Mouse (Mus musculus): ENCODE measurements around the gene Icam1. TPM values are rescaled to one million over a fixed set of nuclear protein-coding genes. Genes with fewer than 3 reads are reported as not detected.

The Icam1 gene
- polyA plus RNA-seq, 1 experiment, result 1.6 TPM

DNA sequence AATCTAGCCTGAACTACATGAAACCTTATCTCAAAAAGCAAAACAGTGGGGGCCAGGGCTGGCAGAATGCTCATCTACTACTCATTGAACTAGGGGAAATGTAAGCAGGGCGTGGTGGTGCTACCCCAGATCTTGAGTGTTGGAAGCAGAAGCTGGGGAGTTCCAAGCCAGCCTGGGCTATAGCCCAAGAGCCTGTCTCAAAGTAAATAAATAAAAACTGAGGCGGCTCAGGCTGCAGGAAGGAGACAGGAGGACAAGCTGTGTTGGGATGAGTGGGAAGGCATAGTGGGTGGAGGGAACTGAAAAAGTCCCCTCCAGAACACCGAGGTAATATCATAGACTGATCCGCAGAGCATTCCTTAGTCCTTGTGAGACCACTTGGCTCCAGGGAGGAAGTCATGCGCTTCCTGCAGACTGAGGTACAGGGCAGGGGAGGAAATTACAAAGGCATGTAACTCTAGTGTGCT lies 3.9 kb upstream of the Icam1 start:
- Histone ChIP-seq H3K27me3 (ENCODE audit: control insufficient read depth, insufficient read depth, low read length) (peaks cover 2% of the 10 kb centered on the region; the same call in 1 of the 2 replicates), H3K27ac (ENCODE audit: insufficient read depth, low read length) (no peak overlapping the region), H3K4me1 (ENCODE audit: control insufficient read depth, insufficient read depth, low read length) (no peaks in the 10 kb centered on the region), H3K4me3 (replicated peaks; ENCODE audit: insufficient read depth, low read depth, low read length) (no peak overlapping the region)
- TF ChIP-seq CTCF (IDR thresholded peaks at IDR 0.05; ENCODE audit: borderline replicate concordance, insufficient read depth, low read depth, low read length) (no peak), POLR2A (IDR thresholded peaks at IDR 0.05; ENCODE audit: borderline replicate concordance, insufficient read depth, low read length) (no peak)
- DNase-seq, result no peak
- 69% methylated on average over 5 of the region's 5 CpGs for WGBS

DNA sequence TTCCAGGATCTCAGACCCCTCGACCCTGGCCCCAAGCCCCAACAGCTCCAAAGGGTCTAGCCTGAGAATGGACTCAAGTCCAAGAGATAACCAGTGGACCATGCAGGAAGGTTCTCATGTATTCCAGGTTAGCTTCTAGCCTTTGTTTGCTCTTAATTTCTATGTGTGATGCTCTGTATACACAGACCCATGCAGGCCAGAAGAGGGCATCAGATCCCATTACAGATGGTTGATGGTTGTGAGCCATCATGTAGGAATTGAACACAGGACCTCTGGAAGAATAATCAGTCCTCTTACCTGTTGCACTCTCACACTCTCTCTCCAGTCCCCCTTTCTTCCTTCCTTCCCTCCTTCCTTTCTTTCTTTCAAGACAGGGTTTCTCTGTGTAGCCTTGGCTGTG lies 3.4 kb upstream of the Icam1 start:
- H3K4me3 ChIP-seq (replicated peaks; ENCODE audit: insufficient read depth, low read depth, low read length), result no peak overlapping the region
- no peak for DNase-seq
- TF ChIP-seq CTCF (IDR thresholded peaks at IDR 0.05; ENCODE audit: borderline replicate concordance, insufficient read depth, low read depth, low read length) (no peak), POLR2A (IDR thresholded peaks at IDR 0.05; ENCODE audit: borderline replicate concordance, insufficient read depth, low read length) (no peak)
- WGBS, result 63% methylated on average over 1 of the region's 1 CpGs
- H3K27me3 ChIP-seq (ENCODE audit: control insufficient read depth, insufficient read depth, low read length), result peaks cover 2% of the 10 kb centered on the region; the same call in 1 of the 2 replicates
- no peaks in the 10 kb centered on the region for H3K4me1 ChIP-seq (ENCODE audit: control insufficient read depth, insufficient read depth, low read length)
- H3K27ac ChIP-seq (ENCODE audit: insufficient read depth, low read length), result no peak overlapping the region

DNA sequence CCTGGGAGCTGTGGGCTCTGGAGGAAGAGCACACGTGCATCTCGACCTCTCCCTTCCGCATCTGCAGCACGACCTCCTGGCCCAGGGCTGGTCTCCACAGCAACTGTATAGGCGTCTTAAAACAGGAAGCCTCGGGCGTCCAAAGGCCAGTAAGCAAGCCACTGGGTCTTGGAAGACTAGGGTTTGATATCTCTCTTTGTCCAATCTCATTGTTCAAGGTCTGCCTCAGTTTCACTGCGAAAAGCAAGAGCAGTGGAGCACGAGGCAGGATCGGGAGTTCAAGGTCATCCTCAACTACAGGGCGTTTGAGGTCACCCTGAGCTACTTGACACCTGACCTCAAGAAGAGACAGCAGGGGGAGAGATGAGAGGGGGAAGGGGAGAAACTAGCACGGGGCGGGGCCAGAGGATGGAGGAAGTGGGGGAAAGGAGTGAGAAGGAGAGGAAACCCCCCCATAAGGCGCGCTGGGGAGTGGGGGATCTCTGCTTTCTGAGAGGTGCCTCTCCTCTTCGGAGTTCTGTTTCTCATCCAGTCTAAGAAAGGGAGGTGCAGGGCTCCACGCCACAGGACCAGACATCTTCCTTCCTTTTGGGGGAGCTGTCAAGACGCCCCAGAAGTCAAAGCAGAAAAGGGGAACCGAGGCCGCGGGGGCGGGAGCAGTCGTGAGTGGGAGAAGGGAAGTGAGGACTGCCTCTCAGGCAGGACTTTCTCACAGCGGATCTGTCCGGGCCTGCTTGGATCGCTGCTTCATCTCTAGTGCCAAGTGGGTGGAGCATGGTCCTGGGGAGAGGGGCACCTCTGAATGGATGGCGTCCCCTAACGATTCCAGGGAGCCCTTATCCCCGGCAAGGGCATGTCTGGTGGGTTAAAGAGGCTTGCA lies 854 bp upstream of the Icam1 start:
- Histone ChIP-seq H3K4me1 (ENCODE audit: control insufficient read depth, insufficient read depth, low read length) (no peaks in the 10 kb centered on the region), H3K27ac (ENCODE audit: insufficient read depth, low read length) (no peak overlapping the region), H3K4me3 (replicated peaks; ENCODE audit: insufficient read depth, low read depth, low read length) (no peak overlapping the region), H3K27me3 (ENCODE audit: control insufficient read depth, insufficient read depth, low read length) (peaks cover 2% of the 10 kb centered on the region; the same call in 1 of the 2 replicates)
- DNase-seq, result no peak
- 6% methylated on average over 29 of the region's 29 CpGs for WGBS
- TF ChIP-seq POLR2A (IDR thresholded peaks at IDR 0.05; ENCODE audit: borderline replicate concordance, insufficient read depth, low read length) (no peak), CTCF (IDR thresholded peaks at IDR 0.05; ENCODE audit: borderline replicate concordance, insufficient read depth, low read depth, low read length) (no peak)

DNA sequence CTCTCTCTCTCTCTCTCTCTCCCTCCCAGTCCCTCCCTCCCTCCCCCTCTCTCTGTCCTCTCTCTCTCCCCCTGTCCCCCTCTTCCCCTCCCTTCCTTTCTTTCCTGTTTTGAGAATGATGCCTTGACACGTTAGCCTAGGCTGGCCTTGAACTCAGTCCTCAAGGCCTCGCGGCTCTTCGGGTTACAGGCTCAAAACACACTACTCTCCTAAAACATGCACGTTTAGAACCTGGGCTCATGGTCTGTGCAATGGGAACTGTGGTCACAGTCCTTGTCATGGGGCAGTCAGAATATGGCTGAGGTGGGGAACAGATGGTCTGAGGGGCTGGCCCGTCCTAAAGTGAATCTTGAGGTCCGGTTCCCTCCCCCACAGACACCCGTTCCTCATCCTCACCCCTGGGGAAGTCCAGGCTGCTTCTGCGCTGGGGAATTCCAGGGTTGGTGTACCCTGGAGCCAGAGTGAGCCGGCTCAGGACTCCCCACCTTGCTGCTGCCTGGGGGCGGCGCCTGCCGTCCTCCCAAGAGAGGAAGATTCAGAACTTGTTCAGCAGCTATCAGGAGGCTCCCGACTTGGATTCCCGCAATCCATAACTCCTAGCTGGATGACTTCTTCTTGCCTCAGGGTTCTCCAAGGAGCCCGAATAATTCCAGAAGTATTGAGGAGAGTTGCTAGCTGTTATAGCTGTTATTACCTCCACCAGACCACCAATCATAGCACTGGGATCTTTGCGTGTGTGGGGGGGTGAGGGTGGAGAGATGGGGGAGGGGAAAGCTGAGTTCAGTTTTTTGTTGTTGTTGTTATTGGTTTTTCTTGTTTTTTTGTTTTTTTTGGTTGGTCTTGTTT lies 769 bp downstream of the Icam1 start:
- H3K4me3 ChIP-seq (replicated peaks; ENCODE audit: insufficient read depth, low read depth, low read length), result no peak overlapping the region
- WGBS, result 7% methylated on average over 17 of the region's 17 CpGs

DNA sequence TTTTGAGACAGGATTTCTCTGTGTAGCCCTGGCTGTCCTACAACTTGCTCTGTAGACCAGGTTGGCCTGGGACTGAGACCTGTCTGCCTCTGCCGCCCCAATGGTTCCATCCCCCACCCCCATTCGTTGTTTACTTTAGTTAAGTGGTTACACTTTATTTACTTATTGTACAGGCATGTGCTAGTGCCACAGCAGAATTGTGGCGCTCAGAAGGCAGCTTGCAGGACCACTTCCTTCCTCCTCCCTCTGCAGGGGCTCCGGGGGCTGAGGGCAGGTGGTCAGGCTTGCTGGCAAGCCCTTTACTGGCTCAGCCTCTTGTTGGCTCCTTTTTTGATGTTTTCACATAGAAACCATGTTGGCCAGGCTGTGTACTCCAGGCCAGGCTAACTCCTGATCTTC lies 1.4 kb downstream of the Icam1 start:
- H3K4me1 ChIP-seq (ENCODE audit: control insufficient read depth, insufficient read depth, low read length), result no peaks in the 10 kb centered on the region
- H3K27ac ChIP-seq (ENCODE audit: insufficient read depth, low read length), result no peak overlapping the region
- peaks cover 2% of the 10 kb centered on the region; the same call in 1 of the 2 replicates for H3K27me3 ChIP-seq (ENCODE audit: control insufficient read depth, insufficient read depth, low read length)
- 21% methylated on average over 4 of the region's 4 CpGs for WGBS
- TF ChIP-seq POLR2A (IDR thresholded peaks at IDR 0.05; ENCODE audit: borderline replicate concordance, insufficient read depth, low read length), result no peak
- TF ChIP-seq CTCF (IDR thresholded peaks at IDR 0.05; ENCODE audit: borderline replicate concordance, insufficient read depth, low read depth, low read length), result no peak
- no peak overlapping the region for H3K4me3 ChIP-seq (replicated peaks; ENCODE audit: insufficient read depth, low read depth, low read length)
- no peak for DNase-seq

More for the DNA sequence above, 769 bp downstream of the Icam1 start:
- Histone ChIP-seq H3K27me3 (ENCODE audit: control insufficient read depth, insufficient read depth, low read length) (peaks cover 2% of the 10 kb centered on the region; the same call in 1 of the 2 replicates), H3K4me1 (ENCODE audit: control insufficient read depth, insufficient read depth, low read length) (no peaks in the 10 kb centered on the region), H3K27ac (ENCODE audit: insufficient read depth, low read length) (no peak overlapping the region)
- DNase-seq, result no peak
- no peak for TF ChIP-seq POLR2A (IDR thresholded peaks at IDR 0.05; ENCODE audit: borderline replicate concordance, insufficient read depth, low read length)
- no peak for TF ChIP-seq CTCF (IDR thresholded peaks at IDR 0.05; ENCODE audit: borderline replicate concordance, insufficient read depth, low read depth, low read length)

DNA sequence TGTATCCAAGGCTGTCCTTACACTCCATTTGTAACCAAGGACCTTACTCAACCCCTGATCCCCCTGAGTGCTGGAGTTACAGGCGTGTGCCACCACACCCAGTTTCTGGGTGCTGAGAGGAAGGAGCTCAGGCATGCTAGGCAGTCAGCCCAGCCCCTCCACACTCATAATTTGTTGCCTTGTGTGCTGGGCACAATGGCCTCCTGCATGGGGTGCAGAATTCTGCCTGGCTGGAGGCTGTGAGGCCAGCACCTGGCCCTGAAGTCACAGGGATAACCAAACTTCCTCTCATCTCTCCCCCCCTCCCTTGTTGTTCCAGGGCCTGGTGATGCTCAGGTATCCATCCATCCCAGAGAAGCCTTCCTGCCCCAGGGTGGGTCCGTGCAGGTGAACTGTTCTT lies 2.8 kb downstream of the Icam1 start:
- no peak for DNase-seq
- TF ChIP-seq POLR2A (IDR thresholded peaks at IDR 0.05; ENCODE audit: borderline replicate concordance, insufficient read depth, low read length), result no peak
- no peak for TF ChIP-seq CTCF (IDR thresholded peaks at IDR 0.05; ENCODE audit: borderline replicate concordance, insufficient read depth, low read depth, low read length)
- Histone ChIP-seq H3K27me3 (ENCODE audit: control insufficient read depth, insufficient read depth, low read length) (peaks cover 2% of the 10 kb centered on the region; the same call in 1 of the 2 replicates), H3K27ac (ENCODE audit: insufficient read depth, low read length) (no peak overlapping the region), H3K4me3 (replicated peaks; ENCODE audit: insufficient read depth, low read depth, low read length) (no peak overlapping the region), H3K4me1 (ENCODE audit: control insufficient read depth, insufficient read depth, low read length) (no peaks in the 10 kb centered on the region)
- 76% methylated on average over 2 of the region's 2 CpGs for WGBS

DNA sequence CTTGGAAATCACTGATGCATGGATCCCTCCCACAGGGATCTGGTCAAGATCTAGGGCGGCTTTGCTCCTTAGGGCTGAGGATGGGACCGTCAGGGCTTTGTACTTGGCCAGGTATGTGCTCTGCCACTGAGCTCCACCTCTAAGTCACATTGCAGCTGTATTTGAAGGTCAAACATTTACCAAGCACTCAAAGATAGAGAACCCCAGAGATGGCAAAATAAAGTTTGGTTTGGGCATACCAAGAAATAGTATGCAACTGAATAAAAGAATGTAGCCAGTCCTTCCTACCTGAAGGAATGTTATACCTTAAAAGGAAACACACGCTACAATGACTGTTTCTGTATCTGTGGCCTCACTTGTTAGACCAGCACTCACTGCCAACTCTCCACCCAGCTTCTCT lies 5.6 kb downstream of the Icam1 start:
- DNase-seq, result no peak
- no peak for TF ChIP-seq POLR2A (IDR thresholded peaks at IDR 0.05; ENCODE audit: borderline replicate concordance, insufficient read depth, low read length)
- TF ChIP-seq CTCF (IDR thresholded peaks at IDR 0.05; ENCODE audit: borderline replicate concordance, insufficient read depth, low read depth, low read length), result no peak
- Histone ChIP-seq H3K4me1 (ENCODE audit: control insufficient read depth, insufficient read depth, low read length) (no peaks in the 10 kb centered on the region), H3K27me3 (ENCODE audit: control insufficient read depth, insufficient read depth, low read length) (0 out of 2 replicates have a peak, but pooled peaks cover 2% of the 10 kb centered on the region), H3K4me3 (replicated peaks; ENCODE audit: insufficient read depth, low read depth, low read length) (no peak overlapping the region), H3K27ac (ENCODE audit: insufficient read depth, low read length) (no peak overlapping the region)
- 65% methylated on average over 3 of the region's 3 CpGs for WGBS

Measured in cerebellum, adult 2 months (tissue).